Mouse (Mus musculus) Patski (cell line): ENCODE measurements at regions not wholly inside any gene's neighbourhood (a gene's known extent, or its start where the extent isn't known, plus 50 kb on each side); places are given as distances from the start of the nearest gene placed in this dataset.

ENCODE experiments used
- ATAC-seq: fragments of 100-300 bp; one replicate; pipeline ENCODE4 v1.8.0; 2021
- CTCF ChIA-PET: fragments of 350-600 bp; sonication (Branson Sonifier 250); formaldehyde crosslinking; loops from one replicate; lab custom pipeline; 2022; ENCODE audit warnings: inconsistent platforms; lab: Charles Lee
- POLR2A ChIA-PET: fragments of 350-600 bp; sonication (Branson Sonifier 250); formaldehyde crosslinking; loops from one replicate; lab custom pipeline; 2022; ENCODE audit warnings: antibody characterized with exemption, inconsistent platforms; lab: Charles Lee
- DNase-seq: peaks from one replicate; pipeline ENCODE4 v3.0.0-alpha.2; 2011; ENCODE audit warnings: low read depth, low spot score
- H3K27me3 ChIP-seq: fragments of 371-371 bp; one replicate; pipeline ENCODE4 v1.5.1; 2021
- CTCF ChIP-seq: fragments of 100-300 bp; IDR thresholded peaks from one replicate; pipeline ENCODE4 v1.5.1; 2021
- in situ Hi-C: fragments of 300-500 bp; cut with MboI; formaldehyde crosslinking; loops from 3 replicates; pipeline ENCODE4 v1.11.1; 2018; ENCODE audit warnings: low pct_unique_long_range_greater_than_20kb, mixed read lengths

GRCm38 (mm10) chr9:41583711-41584329, 422.3 kb upstream of the Ubash3b start:
- ATAC-seq (no peak), DNase-seq (no peak)
- ChIA-PET CTCF (interaction anchor here (0.7 to 1.5 kb wide), 4 partner anchors 10 to 368 kb away, joined by 4 to 7 read pairs (median 4); no protein-coding TSS in a partner anchor), POLR2A (interaction anchor here (0.6 to 0.9 kb wide), 3 partner anchors 61 to 366 kb away, joined by 3 to 5 read pairs (median 3); no protein-coding TSS in a partner anchor)
- H3K27me3 ChIP-seq = no peaks in the 10 kb centered on the region
- in situ Hi-C loops = loop anchor here (5.0 to 10.0 kb wide), 4 partner anchors 107 to 368 kb away; no protein-coding TSS in a partner anchor
- TF ChIP-seq CTCF = no peak

GRCm38 (mm10) chr9:41583276-41583675, 421.8 kb upstream of the Ubash3b start:
- CTCF ChIA-PET = interaction anchor here (1.1 to 1.5 kb wide), 3 partner anchors 11 to 367 kb away, joined by 4 to 7 read pairs (median 4); no protein-coding TSS in a partner anchor

GRCm38 (mm10) chr9:41582711-41583236, 421.3 kb upstream of the Ubash3b start:
- H3K27me3 ChIP-seq = no peaks in the 10 kb centered on the region
- ATAC-seq = no peak
- ChIA-PET CTCF (interaction anchor here (1.2 to 3.8 kb wide), 4 partner anchors 11 to 367 kb away, joined by 4 to 32 read pairs (median 10); no protein-coding TSS in a partner anchor), POLR2A (interaction anchor here (1.0 to 3.9 kb wide), 3 partner anchors 103 to 369 kb away, joined by 3 to 23 read pairs (median 6); no protein-coding TSS in a partner anchor)
- TF ChIP-seq CTCF = no peak
- DNase-seq = no peak
- in situ Hi-C loops = loop anchor here (5.0 to 10.0 kb wide), 4 partner anchors 105 to 370 kb away; no protein-coding TSS in a partner anchor

More at GRCm38 (mm10) chr9:41583276-41583675, 421.8 kb upstream of the Ubash3b start:
- H3K27me3 ChIP-seq = no peaks in the 10 kb centered on the region
- in situ Hi-C loops = loop anchor here (5.0 to 10.0 kb wide), 4 partner anchors 106 to 369 kb away; no protein-coding TSS in a partner anchor
- DNase-seq = no peak
- POLR2A ChIA-PET = interaction anchor here (0.6 to 0.7 kb wide), 2 partner anchors 60 to 226 kb away, joined by 3 to 5 read pairs; no protein-coding TSS in a partner anchor
- ATAC-seq = no peak
- TF ChIP-seq CTCF = no peak

GRCm38 (mm10) chr9:41582171-41582570, 420.7 kb upstream of the Ubash3b start:
- no peak for DNase-seq
- in situ Hi-C loops = loop anchor here (5.0 to 10.0 kb wide), 4 partner anchors 105 to 370 kb away; no protein-coding TSS in a partner anchor
- no peaks in the 10 kb centered on the region for H3K27me3 ChIP-seq
- ATAC-seq = no peak
- CTCF ChIA-PET = interaction anchor here (0.6 to 3.8 kb wide), 6 partner anchors 65 to 371 kb away, joined by 3 to 32 read pairs (median 4); no protein-coding TSS in a partner anchor
- POLR2A ChIA-PET = interaction anchor here (1.0 to 3.9 kb wide), 5 partner anchors 103 to 370 kb away, joined by 3 to 23 read pairs (median 6); no protein-coding TSS in a partner anchor
- TF ChIP-seq CTCF = no peak

GRCm38 (mm10) chr9:41581741-41582140, 420.2 kb upstream of the Ubash3b start:
- H3K27me3 ChIP-seq = no peaks in the 10 kb centered on the region
- CTCF ChIA-PET = interaction anchor here (0.6 to 3.8 kb wide), 6 partner anchors 65 to 372 kb away, joined by 3 to 32 read pairs (median 4); no protein-coding TSS in a partner anchor
- ATAC-seq (no peak), DNase-seq (no peak)
- no peak for TF ChIP-seq CTCF
- POLR2A ChIA-PET = interaction anchor here (1.0 to 3.9 kb wide), 7 partner anchors 102 to 370 kb away, joined by 3 to 23 read pairs (median 6); no protein-coding TSS in a partner anchor
- in situ Hi-C loops = loop anchor here (5.0 to 10.0 kb wide), 4 partner anchors 104 to 371 kb away; no protein-coding TSS in a partner anchor

GRCm38 (mm10) chr9:41581152-41581551, 419.7 kb upstream of the Ubash3b start:
- CTCF ChIA-PET = interaction anchor here (1.0 to 3.8 kb wide), 8 partner anchors 64 to 372 kb away, joined by 3 to 32 read pairs (median 4); no protein-coding TSS in a partner anchor
- POLR2A ChIA-PET = interaction anchor here (0.7 to 3.9 kb wide), 10 partner anchors 22 to 371 kb away, joined by 3 to 23 read pairs (median 6); no protein-coding TSS in a partner anchor
- no peak for DNase-seq
- no peaks in the 10 kb centered on the region for H3K27me3 ChIP-seq
- in situ Hi-C loops = loop anchor here (5.0 to 10.0 kb wide), 4 partner anchors 104 to 371 kb away; no protein-coding TSS in a partner anchor
- no peak for TF ChIP-seq CTCF
- ATAC-seq = no peak

GRCm38 (mm10) chr9:41580611-41581041, 419.1 kb upstream of the Ubash3b start:
- in situ Hi-C loops = loop anchor here (5.0 to 10.0 kb wide), 4 partner anchors 103 to 372 kb away; no protein-coding TSS in a partner anchor
- POLR2A ChIA-PET = interaction anchor here (0.7 to 3.9 kb wide), 14 partner anchors 22 to 371 kb away, joined by 3 to 23 read pairs (median 6); no protein-coding TSS in a partner anchor

GRCm38 (mm10) chr9:41580067-41580466, 418.6 kb upstream of the Ubash3b start:
- POLR2A ChIA-PET = interaction anchor here (0.7 to 3.9 kb wide), 10 partner anchors 11 to 372 kb away, joined by 3 to 23 read pairs (median 6); no protein-coding TSS in a partner anchor
- DNase-seq = no peak

More at GRCm38 (mm10) chr9:41580611-41581041, 419.1 kb upstream of the Ubash3b start:
- CTCF ChIA-PET = interaction anchor here (0.8 to 3.8 kb wide), 9 partner anchors 16 to 369 kb away, joined by 3 to 32 read pairs (median 3); no protein-coding TSS in a partner anchor
- DNase-seq (no peak), ATAC-seq (peak; percentile 17)
- no peaks in the 10 kb centered on the region for H3K27me3 ChIP-seq
- no peak for TF ChIP-seq CTCF

More at GRCm38 (mm10) chr9:41580067-41580466, 418.6 kb upstream of the Ubash3b start:
- no peak for TF ChIP-seq CTCF
- ATAC-seq = peak; percentile 29
- CTCF ChIA-PET = interaction anchor here (0.6 to 3.8 kb wide), 10 partner anchors 16 to 374 kb away, joined by 3 to 32 read pairs (median 3); no protein-coding TSS in a partner anchor
- H3K27me3 ChIP-seq = no peaks in the 10 kb centered on the region
- in situ Hi-C loops = loop anchor here (5.0 to 10.0 kb wide), 4 partner anchors 103 to 372 kb away; no protein-coding TSS in a partner anchor
